Mouse (Mus musculus) stomach, postnatal 0 days (tissue): ENCODE data around the gene Magea6.
"Not testable (repeated sequence)": the region's sequence is repeated elsewhere in the genome, so short reads cannot be mapped to it uniquely, and the experiment has no call there.

Experiments
- CTCF ChIP-seq: IDR thresholded peaks from 2 replicates; pipeline ENCODE4 v1.5.1; 2016; ENCODE audit warnings: antibody characterized with exemption, low read depth, mild to moderate bottlenecking, moderate library complexity
- EP300 ChIP-seq: optimal IDR thresholded peaks from 2 replicates; pipeline ENCODE3; 2016; ENCODE audit warnings: antibody characterized with exemption

- TF ChIP-seq EP300, CTCF: not testable (repeated sequence)
These were observed 13.6 kb upstream of the Magea6 start, which contains the start of gene Magea3 for GRCm38 (mm10) chrX:154949405-154949804.
